Mouse (Mus musculus) heart, adult 8-10 months (tissue): Measurements from ENCODE around the gene Tbr1. TPM values are rescaled to one million over a fixed set of nuclear protein-coding genes. Genes with fewer than 3 reads are reported as not detected.

Experiments used
- DNase-seq: peaks from one replicate; pipeline ENCODE4 v3.0.0; 2022; ENCODE audit warnings: low spot score
- total RNA-seq, 4 experiments: library from RNA; stranded (reverse); gene quantifications; 2 replicates each; pipeline ENCODE4 v1.2.4; 2022

Gene Tbr1
- total RNA-seq: not detected

DNA sequence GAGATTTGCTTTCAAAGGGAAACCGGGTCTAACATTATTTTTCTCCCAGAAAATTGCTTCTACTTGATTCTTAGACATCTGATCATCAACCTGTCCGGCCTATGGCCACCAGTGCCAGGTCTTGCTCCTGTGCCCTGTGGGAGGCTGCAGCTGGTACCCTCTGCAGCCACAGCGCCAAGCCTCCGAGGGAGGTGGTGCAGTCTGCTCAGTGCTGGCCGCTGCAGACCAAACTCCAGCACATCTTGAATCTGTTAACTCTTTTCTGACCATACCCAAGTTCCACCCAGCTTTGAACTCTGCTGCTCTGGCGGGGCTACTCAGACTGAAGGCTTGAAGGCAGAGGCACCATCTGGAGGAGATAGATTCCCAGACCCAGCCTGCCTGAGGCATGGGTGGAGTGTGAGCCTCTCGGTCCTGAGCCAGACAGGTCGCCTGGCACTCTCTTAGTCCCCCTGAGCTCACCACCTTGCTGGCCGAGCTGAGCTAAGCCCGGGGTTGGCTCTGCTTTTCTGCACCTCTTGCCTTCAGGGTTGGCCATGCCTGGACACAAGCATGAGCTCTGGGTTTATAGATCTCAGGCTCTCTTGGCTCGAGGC is at the start of gene Tbr1:
Tbr1 (plus strand) TSS at position 275 of the 596 bp plus-strand sequence.
- no peak for DNase-seq

- no peak for DNase-seq
Measured at GRCm38 (mm10) chr2:61754989-61755388, 47.7 kb upstream of the Tbr1 start.

DNA sequence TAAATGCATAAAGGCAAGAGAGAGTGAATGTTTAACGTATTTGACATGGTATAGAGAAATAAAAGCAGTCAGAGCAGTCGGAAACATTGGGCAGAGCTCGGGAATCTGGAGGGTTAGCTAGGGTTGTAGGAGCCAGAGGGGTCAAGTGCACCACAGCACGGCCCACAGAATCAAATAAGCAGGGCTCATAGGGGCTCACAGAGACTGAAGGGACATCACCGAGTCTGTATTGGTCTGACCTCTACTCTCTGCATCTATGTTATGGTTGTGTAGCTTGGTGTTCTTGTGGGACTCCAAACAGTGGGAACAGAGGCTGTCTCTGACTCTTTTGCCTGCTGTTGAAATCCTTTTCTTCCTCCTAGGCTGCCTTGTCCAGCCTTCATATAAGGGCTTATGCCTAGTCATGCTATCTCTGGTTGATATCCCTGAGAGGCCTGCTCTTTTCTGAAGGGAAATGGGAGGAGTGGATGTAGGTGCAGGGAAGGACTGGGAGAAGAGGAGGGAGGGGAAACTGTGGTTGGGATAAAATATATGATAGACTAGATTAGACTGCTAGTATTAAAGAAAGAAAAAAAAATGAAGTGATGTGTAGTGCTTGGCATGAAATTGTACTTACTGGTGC is 43.4 kb upstream of the Tbr1 start:
- DNase-seq: no peak

- DNase-seq: no peak
Measured at GRCm38 (mm10) chr2:61760044-61760443, 42.7 kb upstream of the Tbr1 start.

- no peak for DNase-seq
Measured at GRCm38 (mm10) chr2:61764470-61765105, 38.1 kb upstream of the Tbr1 start.

DNA sequence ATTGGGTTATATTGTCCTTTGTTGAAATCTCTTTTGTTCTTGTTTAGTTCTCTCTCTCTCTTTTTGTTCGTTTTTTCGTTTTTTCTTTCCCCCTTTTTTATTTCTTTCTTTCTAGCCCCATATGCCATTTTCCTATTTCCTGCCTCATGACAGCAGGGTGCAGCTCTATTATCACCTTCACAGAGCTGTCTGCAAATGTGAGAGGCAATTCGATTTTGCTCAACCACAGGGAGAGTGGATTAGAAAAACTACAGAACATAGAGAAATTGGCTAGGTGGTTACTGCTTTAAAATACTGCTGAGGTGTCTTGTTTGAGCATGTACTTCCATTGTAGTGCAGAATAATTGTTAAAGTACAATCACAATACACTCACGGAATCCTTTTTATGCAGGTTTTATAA is 37.2 kb upstream of the Tbr1 start:
- DNase-seq: no peak

DNA sequence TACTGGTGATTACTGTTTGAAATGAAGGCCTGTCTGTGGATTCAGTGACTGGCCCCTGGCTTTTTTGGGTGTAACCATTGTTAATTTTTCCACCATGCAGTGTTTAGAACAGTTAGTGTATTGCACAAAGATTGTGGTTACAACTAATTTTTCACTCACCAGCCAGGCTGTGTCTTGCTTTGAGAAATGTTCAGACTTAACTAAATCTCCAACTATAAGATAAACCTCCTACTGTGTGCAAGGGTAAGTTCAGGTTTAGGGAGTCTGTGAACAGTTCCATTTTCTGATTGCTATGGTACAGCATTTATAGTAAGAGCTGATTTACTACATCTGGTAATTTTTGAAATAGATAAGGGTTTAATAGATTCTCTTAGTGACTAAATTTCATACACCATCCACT is 21.9 kb upstream of the Tbr1 start:
- DNase-seq: no peak

DNA sequence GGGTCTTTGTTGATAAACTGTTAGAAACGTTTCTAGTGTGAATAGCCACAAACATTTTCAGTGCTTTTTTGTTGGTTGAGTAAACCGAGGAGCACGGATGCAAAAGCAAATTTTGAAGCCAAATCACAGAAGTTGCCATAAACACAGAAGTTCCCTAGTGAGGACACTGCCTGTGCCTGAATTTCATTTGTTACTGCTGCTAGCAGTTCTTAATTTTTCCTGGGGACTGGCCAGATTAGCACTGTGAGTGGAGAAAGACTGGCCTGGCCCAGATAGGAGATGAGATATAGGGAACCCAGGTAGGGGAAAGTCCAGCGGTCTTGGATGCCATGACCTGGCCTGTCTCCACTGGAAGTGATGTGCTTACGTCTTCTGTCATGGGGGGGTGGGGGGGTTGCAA is 7.8 kb upstream of the Tbr1 start:
- DNase-seq: no peak

DNA sequence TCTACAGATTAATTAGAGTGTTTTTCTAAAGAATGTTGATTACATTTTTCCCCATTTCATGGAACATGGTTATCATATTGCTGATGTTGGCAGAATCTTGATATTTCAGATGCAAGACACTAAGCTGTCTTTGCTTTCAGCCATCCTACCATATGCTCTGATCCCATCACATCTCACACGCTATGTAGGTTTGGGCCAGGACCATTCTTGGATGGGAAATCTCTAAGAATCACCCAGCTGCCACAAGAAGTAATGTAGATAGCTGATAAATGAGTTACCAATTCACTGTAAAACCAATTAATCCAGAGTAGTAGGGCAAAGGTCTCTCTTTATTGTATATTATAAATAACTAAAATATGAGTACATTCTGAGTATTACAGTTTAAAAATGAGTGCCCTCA is 4.7 kb upstream of the Tbr1 start:
- no peak for DNase-seq

- DNase-seq: no peak
Measured at GRCm38 (mm10) chr2:61803443-61804367, 975 bp downstream of the Tbr1 start.

DNA sequence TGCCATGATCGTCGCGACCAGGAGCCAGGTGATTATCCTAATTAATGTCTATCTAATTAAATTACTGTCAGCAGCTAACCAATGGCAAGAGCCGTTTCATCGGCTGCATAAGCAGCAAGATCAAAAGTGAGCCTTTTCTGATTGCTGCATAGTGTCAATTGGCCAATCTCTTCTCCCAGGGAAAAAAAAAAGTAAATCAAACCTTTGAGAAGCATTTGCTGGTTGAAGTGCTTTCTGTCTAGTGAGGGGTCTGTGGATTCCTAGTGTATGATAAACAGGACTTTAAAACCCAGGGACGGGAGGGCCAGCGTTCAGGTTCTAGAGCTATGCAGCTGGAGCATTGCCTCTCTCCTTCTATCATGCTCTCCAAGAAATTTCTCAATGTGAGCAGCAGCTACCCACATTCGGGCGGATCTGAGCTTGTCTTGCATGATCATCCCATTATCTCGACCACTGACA is 1.7 kb downstream of the Tbr1 start:
- DNase-seq: no peak

DNA sequence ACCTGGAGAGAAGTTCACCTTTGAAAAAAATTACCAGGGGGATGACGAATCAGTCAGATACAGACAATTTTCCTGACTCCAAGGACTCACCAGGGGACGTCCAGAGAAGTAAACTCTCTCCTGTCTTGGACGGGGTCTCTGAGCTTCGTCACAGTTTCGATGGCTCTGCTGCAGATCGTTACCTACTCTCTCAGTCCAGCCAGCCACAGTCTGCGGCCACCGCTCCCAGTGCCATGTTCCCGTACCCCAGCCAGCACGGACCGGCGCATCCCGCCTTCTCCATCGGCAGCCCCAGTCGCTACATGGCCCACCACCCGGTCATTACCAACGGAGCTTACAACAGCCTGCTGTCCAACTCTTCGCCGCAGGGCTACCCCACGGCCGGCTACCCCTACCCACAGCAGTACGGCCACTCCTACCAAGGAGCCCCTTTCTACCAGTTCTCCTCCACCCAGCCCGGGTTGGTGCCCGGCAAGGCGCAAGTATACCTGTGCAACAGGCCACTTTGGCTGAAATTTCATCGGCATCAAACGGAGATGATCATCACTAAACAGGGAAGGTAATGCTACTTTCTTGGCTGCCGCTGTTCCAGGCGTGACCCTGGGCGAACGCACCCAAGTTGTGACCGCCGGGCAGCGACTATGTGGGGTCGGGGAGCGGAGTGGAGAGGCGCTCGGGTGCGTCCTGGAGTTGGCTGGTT is 2.3 kb downstream of the Tbr1 start:
- no peak for DNase-seq

GRCm38 (mm10) chr2:61805541-61806345 is 3.0 kb downstream of the Tbr1 start:
- DNase-seq: no peak

DNA sequence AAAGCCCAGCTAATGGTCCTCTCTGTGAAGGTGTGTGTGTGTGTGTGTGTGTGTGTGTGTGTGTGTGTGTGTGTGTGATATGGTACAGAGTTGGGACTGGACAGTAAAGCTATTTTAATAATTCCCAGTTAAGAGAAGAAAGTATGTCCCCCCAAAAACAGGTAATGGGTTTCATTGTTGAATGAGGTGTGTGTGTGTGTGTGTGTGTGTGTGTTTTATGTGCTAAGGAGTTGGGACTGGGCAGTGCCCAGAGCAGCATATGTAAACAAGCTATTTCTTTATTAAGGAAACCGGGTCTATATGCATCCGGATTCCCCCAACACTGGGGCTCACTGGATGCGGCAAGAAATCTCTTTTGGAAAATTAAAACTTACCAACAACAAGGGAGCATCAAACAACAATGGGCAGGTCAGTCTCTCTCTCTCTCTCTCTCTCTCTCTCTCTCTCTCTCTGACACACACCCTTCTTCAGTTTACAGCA is 3.7 kb downstream of the Tbr1 start:
- no peak for DNase-seq

DNA sequence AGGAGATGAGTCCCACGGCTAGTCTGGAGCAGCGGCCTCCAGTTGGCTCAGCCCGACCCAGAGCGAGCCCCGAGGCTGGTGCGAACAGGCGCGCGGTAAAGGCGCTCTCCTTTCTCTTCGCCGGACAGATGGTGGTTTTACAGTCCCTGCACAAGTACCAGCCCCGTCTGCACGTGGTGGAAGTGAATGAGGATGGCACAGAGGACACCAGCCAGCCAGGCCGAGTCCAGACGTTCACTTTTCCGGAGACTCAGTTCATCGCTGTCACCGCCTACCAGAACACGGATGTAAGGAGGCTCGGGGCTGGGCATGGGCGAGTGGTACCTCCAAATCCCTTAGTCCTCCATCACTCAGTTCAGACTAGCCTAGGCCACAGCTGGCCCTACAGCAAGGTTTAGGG is 4.4 kb downstream of the Tbr1 start:
- no peak for DNase-seq

DNA sequence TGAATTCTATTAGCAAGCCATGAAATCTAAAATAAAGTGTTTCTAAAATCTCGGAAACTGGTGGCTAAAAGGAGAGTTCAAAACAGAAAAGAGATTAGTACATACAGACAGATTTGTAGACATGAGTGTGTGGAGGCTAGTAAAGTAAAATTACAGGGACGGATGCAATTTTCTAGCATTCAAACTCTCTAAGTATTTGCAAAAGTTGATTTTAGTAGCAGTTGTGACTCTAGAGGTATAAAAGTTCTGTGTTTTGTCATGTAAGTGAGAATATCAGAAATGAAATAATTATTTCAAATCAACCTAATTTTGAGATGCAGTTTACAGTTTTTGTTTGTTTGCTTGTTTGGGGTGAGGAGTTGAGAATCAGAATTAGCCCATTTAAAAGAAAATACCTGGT is 5.1 kb downstream of the Tbr1 start:
- no peak for DNase-seq

DNA sequence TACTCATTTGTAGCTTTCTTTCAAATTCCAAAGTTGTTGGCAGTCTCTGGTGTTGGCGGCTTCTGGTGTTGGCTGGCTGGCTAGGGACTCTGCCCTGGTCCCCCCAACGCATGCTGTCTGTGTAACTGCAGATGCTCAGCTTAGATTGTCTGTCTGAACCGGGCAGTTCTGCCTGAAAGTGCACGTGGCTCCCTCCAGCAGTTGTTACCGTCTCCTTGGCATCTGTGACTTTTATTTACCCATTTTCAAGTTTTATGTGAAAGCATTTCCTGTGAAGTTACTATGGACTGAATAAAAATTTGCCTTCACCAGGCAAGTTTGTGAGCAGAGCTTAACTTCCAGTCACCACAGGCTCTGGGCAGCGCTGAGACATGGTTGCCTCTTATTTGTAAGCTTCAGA is 6.0 kb downstream of the Tbr1 start:
- no peak for DNase-seq

DNA sequence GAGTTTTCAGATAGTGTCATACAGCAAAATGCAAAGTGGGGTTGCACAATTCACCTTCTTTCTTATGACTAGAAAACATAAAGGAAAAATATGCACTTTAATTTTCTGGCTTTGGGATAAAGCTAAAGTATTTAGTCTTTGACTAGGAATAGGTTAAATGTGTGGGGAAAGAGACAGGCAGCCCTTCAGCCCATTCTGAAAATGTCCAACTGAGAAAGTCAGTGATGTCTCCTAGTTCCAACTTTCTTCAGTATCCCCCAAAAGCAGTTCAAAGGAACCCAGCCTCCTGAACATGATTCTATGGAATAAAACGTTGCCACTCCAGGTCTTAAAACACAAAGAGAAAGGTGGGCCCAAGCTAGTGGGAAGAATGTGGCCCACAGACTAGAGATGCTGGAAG is 6.7 kb downstream of the Tbr1 start:
- DNase-seq: no peak

DNA sequence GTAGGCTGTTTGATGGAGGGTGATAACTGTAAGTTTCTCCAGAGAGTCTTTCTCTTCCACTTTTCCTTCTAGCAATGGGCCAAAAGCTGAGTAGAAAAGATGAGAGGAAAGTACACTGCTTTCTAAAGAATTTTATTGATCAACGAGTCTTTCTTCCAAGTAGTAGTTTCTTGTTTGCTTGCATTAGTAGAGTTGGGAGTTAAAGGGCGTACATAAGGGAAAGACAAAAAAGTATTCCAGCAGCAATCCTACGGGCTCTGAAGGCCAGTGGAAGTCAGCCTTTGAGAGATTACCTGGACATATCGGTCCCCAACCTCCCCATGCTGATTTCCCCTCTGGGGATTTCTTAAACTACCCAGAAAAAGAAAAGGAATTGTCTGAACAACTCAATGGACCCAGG is 8.0 kb downstream of the Tbr1 start:
- DNase-seq: no peak

GRCm38 (mm10) chr2:61811163-61811506 is 8.4 kb downstream of the Tbr1 start:
- no peak for DNase-seq
